34 mouse cellular contexts compared by ENCODE assay signal in genomic region chr2:120655905-120656304, GRCm38 (mm10).
"Had no signal": no experiment of that assay in that cellular context is flagged by ENCODE, and none has a peak within 500 bp of the region (broad histone marks: within the 10 kb centered on the region; RNA-seq: fewer than 3 reads in every experiment).

No protein-coding gene starts in this region.

- H3K4me1 ChIP-seq: heart, embryonic 10.5 days; hindbrain, embryonic 10.5 days; hindbrain, embryonic 12.5 days; hindbrain, embryonic 13.5 days; hindbrain, embryonic 15.5 days; intestine, embryonic 15.5 days; kidney, embryonic 15.5 days had no signal

- H3K4me3 ChIP-seq: heart, embryonic 10.5 days; heart, embryonic 12.5 days; heart, embryonic 13.5 days; heart, embryonic 15.5 days; hindbrain, embryonic 10.5 days; hindbrain, embryonic 12.5 days; hindbrain, embryonic 13.5 days; hindbrain, embryonic 15.5 days; intestine, embryonic 15.5 days; kidney, embryonic 15.5 days; layer of hippocampus, adult 2 months had no signal

- H3K4me2 ChIP-seq: heart, embryonic 11.5 days; heart, embryonic 12.5 days; heart, embryonic 13.5 days; heart, embryonic 15.5 days; hindbrain, embryonic 12.5 days; hindbrain, embryonic 13.5 days; hindbrain, embryonic 14.5 days; hindbrain, embryonic 15.5 days; intestine, embryonic 15.5 days; kidney, embryonic 15.5 days had no signal

- H3K27me3 ChIP-seq: heart, embryonic 12.5 days; heart, embryonic 13.5 days; heart, embryonic 15.5 days; hindbrain, embryonic 12.5 days; hindbrain, embryonic 13.5 days; hindbrain, embryonic 15.5 days; intestine, embryonic 15.5 days; kidney, embryonic 15.5 days had no signal

- H3K27ac ChIP-seq: heart, embryonic 10.5 days; heart, embryonic 13.5 days; heart, embryonic 15.5 days; hindbrain, embryonic 10.5 days; hindbrain, embryonic 12.5 days; hindbrain, embryonic 13.5 days; hindbrain, embryonic 14.5 days; hindbrain, embryonic 15.5 days; hindbrain, postnatal 0 days; intestine, embryonic 15.5 days; kidney, embryonic 15.5 days; kidney, postnatal 0 days; layer of hippocampus, adult 2 months had no signal

- DNase-seq: heart, postnatal 10 days; heart, postnatal 36 days; heart, postnatal 4 days; kidney, adult 11 months; kidney, adult 18-20 months; kidney, adult 2 months; kidney, adult 8-10 months; kidney, adult 9 months; kidney, postnatal 10 days; kidney, postnatal 14 days; kidney, postnatal 25 days; kidney, postnatal 36 days; kidney, postnatal 4 days; layer of hippocampus, adult 9-11 months; layer of hippocampus, postnatal 36 days had no signal

- H3K9me3 ChIP-seq: heart, embryonic 10.5 days; heart, embryonic 12.5 days; heart, embryonic 13.5 days; heart, embryonic 15.5 days; hindbrain, embryonic 10.5 days; hindbrain, embryonic 12.5 days; hindbrain, embryonic 13.5 days; hindbrain, embryonic 15.5 days; intestine, embryonic 15.5 days; kidney, embryonic 15.5 days had no signal

- ATAC-seq: hindbrain, embryonic 16.5 days; hindbrain, postnatal 0 days; inflammation-experienced regulatory T-cells, adult 6 months; intestine, embryonic 15.5 days; intestine, embryonic 16.5 days; intestine, postnatal 0 days had no signal

- H3K9ac ChIP-seq: heart, embryonic 12.5 days; heart, embryonic 13.5 days; heart, embryonic 15.5 days; hindbrain, embryonic 12.5 days; hindbrain, embryonic 13.5 days; hindbrain, embryonic 14.5 days; hindbrain, embryonic 15.5 days; intestine, embryonic 15.5 days; kidney, embryonic 15.5 days had no signal

- H3K36me3 ChIP-seq: heart, embryonic 10.5 days; heart, embryonic 12.5 days; heart, embryonic 13.5 days; heart, embryonic 15.5 days; hindbrain, embryonic 10.5 days; hindbrain, embryonic 12.5 days; hindbrain, embryonic 13.5 days; hindbrain, embryonic 15.5 days; intestine, embryonic 15.5 days; kidney, embryonic 15.5 days had no signal
